Mouse (Mus musculus) frontal cortex, postnatal 25 days (tissue): ENCODE data around the gene Eprs.
A peak's percentile ranks its signal among the peaks of the same experiment; 100 is the strongest.

ENCODE experiments used
- DNase-seq, 2 experiments: peaks; one replicate each; pipeline ENCODE4 v3.0.0; 2022; ENCODE audit warnings: low spot score in 2 of 2

Eprs gene

DNA sequence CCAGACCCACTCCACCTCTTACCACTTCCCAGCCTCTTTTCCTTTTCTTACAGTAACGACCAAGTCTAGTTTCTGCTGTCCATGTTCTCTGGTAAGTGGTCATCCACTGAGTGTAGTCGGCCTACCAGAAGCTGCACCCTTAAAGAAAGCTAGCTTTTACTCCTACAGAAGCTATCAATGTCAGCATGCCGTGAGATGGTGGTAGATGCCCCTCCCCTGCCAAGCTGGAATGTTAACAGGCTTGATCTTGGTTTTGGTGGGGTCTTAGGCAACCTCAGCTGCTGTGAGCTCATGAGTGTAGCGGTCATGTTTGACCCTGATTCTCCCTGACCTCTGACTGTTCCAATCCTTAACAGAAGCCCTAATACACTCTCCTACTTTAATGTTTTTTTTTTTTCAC is 4.6 kb upstream of the Eprs start:
- no peak for DNase-seq

DNA sequence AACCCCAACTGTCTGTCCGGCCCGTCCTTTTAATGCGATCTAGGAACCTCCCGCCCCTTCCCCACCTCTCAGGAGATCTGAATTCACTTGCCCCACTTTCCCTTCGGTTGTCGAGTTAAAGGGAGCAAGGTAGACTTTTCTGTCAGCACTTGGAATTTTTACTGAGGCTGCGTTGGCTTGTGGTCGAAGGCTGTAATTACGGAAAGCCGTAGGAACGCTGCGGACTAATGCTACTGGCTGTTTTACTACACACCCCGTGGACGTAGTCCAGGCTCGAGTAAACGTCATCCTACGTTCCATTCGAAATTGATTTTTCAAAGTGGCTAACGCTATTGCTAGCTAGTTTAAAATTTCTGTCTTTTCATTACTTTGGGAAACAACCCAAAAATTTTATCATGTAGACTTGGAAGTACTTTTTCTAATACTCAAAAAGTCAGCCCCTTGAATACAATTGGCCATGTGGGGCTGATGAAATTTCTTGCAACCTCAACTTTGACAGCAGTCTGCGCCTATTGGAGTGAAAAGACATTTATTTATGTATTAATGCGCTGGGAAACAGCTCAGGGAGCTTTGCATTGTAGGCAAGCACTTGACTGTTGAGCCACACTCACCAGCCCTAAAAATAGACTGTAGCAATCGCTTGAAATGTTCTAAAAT is 810 bp downstream of the Eprs start:
- no peak for DNase-seq

DNA sequence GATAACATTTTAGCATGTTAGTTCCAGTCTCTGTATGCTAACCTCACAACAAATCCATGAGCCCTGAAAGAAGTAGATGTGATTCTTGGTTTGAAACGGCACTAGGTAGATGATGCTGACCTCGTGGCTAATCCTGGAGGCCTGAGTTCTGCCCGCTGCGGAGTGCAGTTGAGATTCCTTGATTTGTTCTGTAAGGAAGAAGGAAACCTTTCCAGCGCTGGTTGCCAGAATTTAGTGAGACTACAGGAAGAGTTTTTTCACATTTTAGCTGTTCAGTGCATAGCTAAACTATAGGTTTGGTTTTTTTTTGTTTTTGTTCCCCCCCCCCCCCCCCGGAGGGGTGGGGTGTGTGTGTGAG is 1.3 kb downstream of the Eprs start:
- DNase-seq: no peak

DNA sequence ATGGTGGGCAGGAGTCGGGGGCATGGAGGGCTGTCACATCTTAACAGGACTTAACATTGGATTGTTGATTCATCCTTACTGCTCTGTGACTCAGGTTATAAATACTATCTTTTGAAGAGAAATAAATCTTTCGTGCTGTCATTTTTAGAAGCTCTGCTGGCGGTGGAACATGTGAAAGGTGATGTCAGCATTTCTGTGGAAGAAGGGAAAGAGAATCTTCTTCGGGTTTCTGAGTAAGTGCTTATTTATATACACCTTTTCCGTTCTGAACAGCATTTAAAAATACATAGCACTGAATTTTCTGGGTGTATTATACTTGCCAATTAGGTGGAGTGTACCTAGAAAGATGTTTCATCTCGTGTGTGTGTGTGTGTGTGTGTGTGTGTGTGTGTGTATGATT is 4.5 kb downstream of the Eprs start:
- DNase-seq: no peak

DNA sequence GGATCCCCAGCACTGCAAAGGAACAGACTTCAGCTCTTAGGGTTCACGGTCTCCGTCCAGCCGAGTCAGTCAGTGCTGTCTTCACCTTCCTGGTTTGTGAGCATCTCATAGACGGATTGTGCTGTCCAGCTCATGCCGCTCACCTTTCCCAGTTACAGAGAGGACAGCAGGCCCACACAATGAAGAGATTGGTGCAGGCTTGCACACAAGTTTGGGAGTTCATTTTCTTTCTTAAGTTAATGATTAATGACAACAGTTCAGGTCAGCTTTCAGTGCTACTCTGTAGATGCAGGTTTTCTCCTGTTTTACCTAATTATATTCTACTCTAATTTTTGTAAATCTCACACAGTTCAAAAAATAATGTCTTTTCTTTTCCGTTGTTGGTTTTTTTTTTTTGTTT is 7.1 kb downstream of the Eprs start:
- no peak for DNase-seq

DNA sequence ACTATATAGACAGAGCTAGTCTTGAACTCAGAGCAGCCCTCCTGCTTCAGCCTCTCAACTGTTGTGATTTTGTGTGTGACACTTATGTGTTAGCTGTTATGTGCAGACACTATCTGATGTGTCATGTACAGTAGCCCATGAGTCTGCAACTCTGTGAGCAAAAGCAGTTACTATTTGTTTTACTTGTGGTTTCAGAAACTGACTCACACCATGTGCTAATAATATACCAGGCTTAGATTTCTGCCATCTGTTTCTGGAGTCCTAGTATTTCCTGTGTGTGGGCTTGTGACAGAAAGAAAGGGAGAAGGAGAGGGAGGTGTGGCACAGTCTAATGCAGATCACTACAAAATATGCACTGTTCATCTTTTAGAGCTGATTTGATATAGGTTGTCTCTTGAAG is 13.5 kb downstream of the Eprs start:
- DNase-seq: no peak

DNA sequence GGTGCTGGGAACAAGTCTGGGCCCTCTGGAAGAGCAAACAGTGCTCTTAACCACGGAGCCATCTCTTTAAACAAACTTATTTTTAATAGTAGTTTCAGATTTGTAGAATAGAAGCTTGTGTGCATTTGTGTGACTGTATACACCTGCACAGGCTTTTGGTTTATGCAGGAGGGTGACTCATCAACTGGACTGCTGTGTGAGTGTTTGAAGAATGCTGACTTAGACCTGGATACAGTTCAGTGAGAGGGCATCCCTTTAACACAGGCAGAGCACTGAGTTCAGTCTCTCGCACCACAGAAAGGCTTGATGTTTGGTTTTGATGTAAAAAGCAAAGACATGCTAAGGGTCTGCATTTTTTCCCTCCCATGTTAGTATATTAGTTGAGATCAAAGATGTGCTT is 14.6 kb downstream of the Eprs start:
- DNase-seq: no peak

DNA sequence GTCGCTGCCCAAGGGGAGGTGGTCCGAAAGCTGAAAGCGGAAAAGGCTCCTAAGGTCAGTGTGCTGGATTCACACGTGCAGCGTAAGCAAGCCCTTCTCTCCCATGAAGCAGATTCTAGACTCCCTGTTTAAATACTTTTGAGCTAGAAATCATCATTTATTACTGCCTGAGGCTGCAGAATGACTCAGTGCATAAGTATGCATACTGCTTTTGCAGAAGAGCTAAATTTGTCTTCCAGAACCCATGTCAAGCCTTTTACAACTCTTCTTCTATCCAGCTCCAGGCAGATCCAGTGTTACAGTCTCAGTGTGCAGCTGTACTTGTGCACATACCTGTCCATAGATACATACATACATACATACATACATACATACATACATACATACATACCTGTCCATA is 38.8 kb downstream of the Eprs start:
- DNase-seq: no peak

DNA sequence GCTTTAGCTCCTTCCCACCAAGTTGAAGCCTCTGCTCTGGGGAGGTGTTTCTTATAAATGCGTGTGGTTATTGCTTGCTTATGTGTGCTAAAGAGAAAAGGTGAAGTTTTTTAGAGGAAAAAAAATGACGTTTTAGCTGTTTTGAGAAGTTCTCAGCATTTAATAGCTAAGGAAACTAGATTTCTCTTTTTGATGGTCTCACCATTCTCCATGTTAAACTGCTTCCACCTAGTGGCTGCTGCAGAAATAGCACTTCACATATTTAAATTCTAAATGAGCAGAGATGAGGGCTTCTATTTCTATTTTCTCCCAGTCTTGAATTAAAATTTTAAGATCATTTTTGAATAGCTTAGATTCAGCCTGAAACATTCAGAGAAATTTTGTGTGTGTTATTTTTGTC is 41.2 kb downstream of the Eprs start:
- no peak for DNase-seq

DNA sequence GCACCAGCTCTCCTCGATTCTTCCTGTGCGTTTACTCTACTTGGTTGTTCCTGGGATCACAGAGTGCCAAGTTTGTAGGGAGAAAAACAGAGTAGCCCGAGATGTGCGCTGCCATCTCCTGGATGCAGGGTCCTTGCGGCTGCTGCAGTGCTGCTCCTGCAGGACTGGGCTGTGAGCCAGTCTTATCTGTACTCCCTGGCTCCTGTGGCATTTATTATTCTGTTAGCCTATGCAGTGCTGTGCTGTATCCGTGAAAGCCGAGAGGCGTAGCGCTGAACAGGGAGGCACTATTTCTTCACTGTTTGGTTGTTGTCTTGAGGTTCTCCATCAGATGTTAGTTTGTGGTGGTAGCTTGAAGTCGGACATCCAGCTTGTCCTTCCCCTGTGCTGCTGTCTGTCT is 43.1 kb downstream of the Eprs start:
- DNase-seq: no peak

DNA sequence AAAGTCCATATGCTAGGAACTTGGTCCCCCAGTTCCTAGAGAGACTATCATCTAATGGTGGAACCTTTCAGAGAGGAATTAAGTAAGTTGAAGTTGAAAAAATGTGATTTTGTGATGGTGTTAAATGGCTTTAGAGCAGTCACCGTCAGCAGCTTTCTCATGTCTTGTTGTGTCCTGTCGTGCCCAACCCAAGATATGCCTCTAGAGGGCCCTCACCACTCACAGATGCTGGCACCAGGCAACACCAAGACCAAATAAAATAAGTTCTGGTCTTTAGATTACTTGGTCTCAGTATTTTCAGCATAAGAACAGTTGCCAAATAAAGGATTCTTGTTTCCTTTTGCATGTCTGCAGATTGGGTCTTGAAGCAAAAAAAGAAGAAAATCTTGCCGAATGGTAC is 47.0 kb downstream of the Eprs start:
- DNase-seq: no peak

DNA sequence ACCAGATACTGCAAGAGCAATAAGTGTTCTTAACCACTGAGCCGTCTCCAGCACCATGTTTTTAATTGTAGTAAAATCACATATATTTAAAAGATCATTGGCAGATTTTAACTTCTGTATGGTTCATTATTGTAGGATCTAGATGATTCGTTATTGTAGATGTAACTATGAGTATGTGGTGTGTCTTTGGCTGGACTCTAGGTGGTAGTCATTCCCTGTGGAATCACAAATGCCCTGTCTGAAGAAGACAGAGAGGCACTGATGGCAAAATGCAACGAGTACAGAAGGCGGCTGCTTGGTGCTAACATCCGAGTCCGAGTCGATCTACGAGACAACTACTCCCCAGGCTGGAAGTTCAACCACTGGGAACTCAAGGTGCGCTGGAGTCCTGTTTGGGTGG is 55.2 kb downstream of the Eprs start:
- DNase-seq: no peak

DNA sequence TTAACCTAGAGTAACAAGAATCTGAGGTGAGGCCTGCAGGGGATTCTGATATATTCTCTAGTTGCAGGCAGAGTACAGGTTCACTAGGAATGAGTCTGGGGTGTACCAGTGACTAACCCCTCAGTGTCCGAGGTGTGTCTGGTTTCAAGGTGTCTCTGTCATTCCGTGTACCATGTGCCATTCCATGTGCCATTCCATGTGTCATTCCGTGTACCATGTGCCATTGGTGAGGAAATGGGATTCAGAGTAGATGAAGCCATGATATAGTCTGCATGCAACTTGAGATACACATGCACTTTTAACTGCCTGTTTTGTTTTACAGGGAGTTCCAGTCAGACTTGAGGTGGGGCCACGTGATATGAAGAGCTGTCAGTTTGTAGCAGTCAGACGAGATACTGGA is 57.0 kb downstream of the Eprs start:
- DNase-seq: no peak

DNA sequence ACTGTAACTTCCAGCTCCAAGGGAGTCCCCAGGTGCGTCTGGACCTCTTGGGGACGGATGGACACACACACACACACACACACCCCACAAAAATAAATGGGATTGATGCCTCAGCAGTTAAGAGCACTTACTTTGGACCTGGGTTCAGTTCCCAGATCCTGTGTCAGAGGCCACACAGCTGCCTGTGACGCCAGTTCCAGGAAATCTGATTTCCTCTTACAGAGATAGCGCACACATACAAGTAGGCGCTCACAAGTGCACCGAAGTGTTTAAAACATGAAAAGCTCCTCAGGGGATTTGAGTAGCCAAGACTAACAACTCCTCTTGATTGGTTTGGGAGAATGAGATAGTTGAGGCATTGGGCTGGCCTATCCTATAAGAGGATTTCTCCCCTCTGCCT is 57.9 kb downstream of the Eprs start:
- no peak for DNase-seq

DNA sequence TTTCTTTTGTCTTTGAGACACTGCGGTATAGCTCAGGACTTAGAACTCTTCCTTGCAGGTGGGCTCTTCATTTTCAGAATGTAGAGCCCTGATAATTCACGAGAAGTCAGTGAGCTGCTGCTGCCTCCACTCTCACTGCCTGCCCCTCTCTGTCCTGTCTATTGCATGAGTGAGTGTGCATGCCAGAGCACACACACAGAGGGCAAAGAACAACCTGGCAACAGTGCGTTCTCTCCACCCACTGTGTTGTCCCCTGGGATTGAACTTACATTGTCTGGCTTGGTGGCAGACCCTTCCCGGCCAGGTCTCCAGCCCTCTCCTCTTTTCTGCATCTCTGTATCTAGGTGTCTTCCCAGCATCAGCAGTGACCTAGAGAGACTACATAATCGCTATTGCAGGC is 63.7 kb downstream of the Eprs start:
- DNase-seq: no peak

DNA sequence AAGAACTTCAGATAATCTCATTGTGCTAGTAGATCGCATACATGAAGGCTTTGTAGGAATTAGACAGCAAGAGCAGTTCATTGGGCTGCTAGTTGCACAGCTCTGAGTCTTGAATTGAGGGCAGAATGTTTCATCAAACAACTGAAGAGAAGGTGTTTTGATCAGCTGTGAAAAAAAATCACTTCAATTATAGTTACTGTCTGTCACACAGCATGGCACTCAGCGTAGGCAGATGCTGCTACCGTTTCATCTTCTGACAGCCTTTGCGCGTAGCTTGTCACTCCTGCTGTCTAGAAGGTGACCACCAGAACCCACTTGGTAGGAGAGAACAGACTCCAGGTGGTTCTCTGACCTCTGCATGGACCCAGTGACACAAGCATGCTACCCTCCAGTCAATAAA is 67.6 kb downstream of the Eprs start:
- no peak for DNase-seq

DNA sequence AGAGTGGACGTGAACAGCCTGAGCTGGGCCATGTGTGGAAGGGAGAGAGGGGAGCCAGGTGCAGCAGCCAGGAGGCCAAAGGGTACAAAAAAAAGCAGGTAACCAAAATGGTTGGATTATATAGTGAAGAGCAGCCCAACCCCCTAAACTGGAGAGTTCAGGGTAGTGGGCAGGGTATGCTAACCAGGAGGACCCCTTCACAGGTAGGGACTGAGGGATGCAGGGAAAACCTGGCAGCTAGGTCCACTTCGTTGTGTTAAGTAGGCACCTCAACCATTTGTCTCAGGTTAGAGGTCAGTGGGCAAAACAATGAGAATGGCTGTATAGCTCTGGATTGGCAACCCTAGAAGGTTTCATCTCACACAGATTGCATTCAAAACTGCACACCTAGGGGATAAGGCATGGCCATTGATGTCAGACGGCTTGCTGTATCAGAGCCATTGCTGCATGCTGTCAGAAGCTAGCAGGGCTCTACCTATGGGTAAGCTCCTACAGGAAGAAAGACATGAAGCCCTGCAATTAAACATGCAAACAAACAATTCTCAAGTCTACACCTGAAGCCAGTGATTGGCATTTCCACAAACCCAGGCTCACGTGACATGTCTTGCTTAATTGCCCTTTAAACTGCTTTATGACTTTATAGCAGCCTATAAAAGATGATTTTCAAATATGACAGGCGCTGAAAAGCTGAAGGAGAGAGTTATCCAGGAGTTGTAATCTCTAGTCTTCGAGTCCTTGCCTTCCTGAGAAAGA is 68.6 kb downstream of the Eprs start:
- no peak for DNase-seq

DNA sequence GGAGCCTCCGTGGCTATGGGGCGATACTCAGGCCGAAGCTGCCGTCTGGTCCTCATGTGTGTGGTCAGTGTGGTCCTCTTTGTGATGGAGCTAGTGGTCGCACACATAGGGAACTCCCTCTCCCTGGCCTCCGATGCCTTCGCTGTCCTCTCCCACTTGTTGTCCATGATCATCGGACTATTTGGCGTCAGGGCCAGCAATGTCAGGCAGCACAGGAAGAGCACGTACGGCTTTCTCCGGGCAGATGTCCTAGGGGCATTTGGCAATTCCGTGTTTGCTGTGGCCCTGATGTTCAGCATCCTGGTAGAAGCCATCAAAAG is 69.1 kb downstream of the Eprs start:
- DNase-seq: no peak

DNA sequence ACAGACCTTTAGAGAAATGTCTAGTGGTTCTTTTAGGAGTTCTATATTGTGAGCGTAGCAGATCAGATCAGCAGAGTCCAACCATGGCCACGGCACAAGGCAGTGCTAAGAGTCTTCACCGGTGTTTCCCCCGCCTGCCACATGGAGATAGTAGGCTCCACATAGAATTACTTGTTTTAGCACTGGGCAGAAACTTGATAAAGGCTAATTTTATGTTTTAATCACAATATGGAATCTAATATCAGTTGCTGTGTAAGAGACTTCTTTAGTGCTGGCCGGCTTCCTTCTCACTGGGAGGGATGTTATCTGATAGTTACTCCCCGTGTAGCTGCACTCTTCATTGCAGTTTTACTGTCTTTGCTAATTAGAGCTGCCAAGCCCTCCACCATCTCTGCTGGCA is 70.3 kb downstream of the Eprs start:
- no peak for DNase-seq

DNA sequence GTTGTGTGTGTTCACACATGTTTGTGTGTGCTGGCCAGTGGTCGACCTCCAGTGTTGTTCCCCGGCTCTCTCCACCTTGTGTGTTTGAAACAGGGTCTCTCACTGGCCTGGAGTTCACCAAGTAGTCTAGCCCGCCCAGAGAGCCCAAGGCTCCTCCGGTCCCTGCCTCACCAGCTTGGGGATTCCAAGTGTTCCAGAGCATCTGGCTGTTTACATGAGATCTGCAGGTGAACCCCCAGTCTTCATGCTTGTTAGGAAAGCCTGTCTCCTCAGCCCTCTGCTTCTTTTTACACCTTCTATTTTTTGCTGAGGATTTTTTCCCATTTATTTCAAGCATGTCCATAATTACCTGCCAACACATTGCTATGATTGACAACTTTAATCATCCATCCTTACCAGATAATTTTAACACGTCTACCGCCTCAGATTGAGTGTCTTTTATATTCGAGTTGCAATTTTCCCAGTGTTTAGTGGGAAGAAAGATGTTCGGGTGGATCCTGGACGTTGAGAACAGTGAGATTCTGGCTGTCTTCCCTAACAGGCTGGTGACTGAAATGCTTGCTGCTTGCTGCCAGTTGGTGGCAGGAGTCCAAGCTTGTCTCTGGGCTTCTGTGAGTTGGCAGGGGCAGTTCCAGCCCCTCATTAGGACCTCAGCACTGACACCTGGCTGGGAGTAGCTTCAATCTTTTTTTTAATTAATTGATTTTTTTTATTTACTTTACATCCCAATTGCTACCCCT is 76.2 kb downstream of the Eprs start:
- peak in 1 of 2 experiments; percentile 41 for DNase-seq

DNA sequence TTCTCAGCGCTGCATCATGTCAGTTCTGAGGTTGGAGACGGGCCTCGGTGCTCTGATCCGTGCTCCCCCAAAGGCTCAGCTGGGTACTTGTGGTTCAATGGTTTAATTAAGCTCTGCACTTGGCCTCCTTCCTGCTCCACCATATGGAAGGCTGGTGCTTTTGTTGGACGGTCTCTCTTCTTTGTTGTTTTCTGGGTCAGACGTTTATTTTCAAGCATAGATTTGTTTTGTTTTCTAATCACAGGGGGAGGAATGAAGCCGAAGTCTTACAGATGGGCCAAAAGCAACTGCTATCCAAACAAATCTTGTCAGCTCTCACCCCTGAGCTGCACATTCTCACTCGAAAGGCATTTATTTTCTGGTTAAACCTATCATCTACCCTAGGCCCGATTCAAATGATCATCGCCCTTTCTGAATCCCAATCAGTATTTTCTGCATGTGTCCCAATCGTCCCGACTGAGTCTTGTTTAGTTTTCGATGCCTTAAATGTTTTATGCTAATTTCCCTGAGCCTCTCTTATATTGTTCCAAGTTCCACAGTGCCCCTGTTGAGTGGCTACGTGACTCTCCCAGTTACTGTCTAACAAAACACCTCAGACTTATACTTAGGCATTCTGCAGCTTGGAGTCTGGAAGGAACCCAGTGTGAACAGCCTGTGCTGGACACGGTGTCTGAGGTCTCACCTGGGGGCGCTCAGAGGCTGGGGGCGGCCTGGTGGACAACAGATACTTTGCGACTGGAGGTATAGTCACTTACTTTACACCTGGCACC is 79.0 kb downstream of the Eprs start:
- no peak for DNase-seq

DNA sequence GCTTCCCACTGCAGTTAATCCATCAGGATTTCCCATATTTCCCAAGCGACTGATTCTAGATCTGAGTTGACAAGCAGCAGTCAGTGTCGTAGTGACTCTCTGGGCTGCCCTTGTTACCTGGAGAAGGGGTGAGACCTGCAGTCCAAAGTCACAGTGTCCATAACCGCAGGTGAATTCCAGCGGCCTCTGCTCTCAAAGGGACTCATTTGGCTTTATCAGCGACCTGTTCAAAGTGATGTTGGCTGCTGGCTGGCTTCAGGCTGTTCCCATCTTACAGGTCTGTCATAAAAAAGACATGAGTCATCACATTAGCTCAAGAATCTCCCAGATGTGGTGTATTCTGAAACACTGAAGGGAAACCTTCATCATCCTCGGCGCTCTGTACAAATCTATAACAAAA is 86.1 kb downstream of the Eprs start:
- no peak for DNase-seq

DNA sequence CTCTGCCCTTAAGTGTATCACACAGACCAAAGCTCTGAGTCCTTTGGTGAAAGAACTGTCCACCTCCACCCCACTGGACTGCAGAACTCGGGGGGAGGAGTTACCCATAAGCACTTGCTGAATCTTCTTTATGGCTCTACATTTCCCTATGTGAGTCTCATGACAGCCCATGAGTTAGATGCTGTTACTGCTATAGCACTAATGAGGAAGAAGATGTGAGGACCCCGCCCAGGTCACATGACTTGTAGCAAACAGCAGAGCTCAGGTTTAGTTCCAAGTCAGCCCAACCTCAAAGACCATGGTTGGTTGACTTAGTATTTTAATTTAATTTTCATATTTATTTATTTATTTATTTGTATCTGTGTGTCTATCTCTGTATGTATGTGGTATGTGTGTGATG is 86.9 kb downstream of the Eprs start:
- no peak for DNase-seq
